Mouse (Mus musculus): ENCODE measurements around the gene Il17d. TPM values are rescaled to one million over a fixed set of nuclear protein-coding genes. Genes with fewer than 3 reads are reported as not detected.

The Il17d gene
- polyA plus RNA-seq, 1 experiment from 2014 or later = 7.2 TPM

DNA sequence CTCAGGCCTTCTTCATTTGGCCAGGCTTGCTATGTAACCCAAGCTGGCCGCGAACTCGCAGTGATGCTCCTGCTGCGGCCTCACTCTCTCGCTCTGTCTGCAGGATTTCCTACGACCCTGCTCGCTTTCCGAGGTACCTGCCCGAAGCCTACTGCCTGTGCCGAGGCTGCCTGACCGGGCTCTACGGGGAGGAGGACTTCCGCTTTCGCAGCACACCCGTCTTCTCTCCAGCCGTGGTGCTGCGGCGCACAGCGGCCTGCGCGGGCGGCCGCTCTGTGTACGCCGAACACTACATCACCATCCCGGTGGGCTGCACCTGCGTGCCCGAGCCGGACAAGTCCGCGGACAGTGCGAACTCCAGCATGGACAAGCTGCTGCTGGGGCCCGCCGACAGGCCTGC is 17.7 kb downstream of the Il17d start:
- Histone ChIP-seq H3K9ac (ENCODE audit: low read depth, low read length) (no peak overlapping the region), H3K27me3 (ENCODE audit: control insufficient read depth, insufficient read depth, low read depth, low read length) (no peaks in the 10 kb centered on the region), H3K36me3 (ENCODE audit: control insufficient read depth, insufficient read depth, low read length) (peaks cover 2% of the 10 kb centered on the region), H3K4me1 (ENCODE audit: control insufficient read depth, insufficient read depth, low read length) (peaks cover 4% of the 10 kb centered on the region; the same call in 1 of the 2 replicates), H3K9me3 (replicated peaks; ENCODE audit: control insufficient read depth, low read length, poor library complexity, severe bottlenecking) (peaks cover 3% of the 10 kb centered on the region; the same call in 1 of the 2 replicates), H3K27ac (ENCODE audit: low read length) (no peak overlapping the region), H3K4me3 (ENCODE audit: low read depth, low read length) (no peak overlapping the region), H3K4me2 (ENCODE audit: low read length) (no peak overlapping the region)
- WGBS = 46% methylated on average over 34 of the region's 34 CpGs
- ATAC-seq = no peak

DNA sequence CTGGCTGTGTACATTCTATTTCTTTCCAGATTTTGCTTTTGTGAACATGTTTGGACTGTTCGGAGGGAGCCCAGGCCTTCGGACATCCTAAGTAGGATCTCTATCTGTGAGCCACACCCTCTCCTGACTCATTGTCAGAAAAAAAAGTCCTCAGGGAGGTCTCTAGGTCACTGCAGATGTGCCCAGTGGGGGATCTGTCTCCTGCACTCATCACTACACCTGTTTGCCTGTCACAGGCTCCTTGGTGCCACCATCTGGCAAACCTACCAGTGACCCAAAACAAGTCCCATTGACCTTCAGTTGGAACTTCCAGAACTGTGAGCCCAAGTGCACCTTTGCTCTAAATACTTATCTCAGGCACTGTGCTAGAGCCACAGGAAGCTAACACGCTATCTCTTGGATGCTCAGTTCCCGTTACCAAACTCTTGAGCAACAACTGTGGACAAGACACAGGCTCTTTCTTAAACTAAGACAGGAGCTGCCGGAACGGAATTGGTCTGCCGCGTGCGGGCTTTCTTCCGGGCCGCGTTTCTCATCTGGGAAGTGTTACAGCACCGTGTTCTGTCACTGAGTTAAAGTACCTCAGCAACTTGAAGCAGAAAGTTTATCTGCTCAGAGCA is 19.0 kb downstream of the Il17d start:
- ATAC-seq = no peak
- H3K4me2 ChIP-seq (ENCODE audit: low read length) = no peak overlapping the region
- H3K9ac ChIP-seq (ENCODE audit: low read depth, low read length) = no peak overlapping the region
- H3K27me3 ChIP-seq (ENCODE audit: control insufficient read depth, insufficient read depth, low read depth, low read length) = no peaks in the 10 kb centered on the region
- peaks cover 3% of the 10 kb centered on the region; the same call in 1 of the 2 replicates for H3K9me3 ChIP-seq (replicated peaks; ENCODE audit: control insufficient read depth, low read length, poor library complexity, severe bottlenecking)
- H3K4me1 ChIP-seq (ENCODE audit: control insufficient read depth, insufficient read depth, low read length) = no peaks in the 10 kb centered on the region
- WGBS = 89% methylated on average over 13 of the region's 13 CpGs
- H3K36me3 ChIP-seq (ENCODE audit: control insufficient read depth, insufficient read depth, low read length) = peaks cover 2% of the 10 kb centered on the region
- H3K4me3 ChIP-seq (ENCODE audit: low read depth, low read length) = no peak overlapping the region
- H3K27ac ChIP-seq (ENCODE audit: low read length) = no peak overlapping the region

DNA sequence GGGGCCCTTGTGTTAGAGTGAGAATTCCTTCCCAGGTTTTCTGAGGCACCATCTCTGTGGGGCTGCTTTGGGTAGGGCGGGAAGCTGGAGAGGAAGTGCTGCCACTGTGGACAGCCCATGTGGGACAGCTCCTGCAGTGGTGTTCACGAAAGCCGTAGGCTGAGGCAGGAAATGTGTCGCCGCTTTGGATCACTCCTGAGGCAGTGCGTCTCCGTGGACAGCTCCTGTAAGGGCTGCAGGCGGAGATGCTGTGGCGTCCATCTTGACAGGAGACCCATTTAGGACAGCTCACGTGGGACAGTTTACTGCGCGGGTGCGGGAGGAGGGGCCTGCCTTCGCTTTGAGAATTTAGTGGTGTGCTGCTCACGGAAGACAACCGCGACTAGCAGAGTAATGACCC is 20.9 kb downstream of the Il17d start:
- Histone ChIP-seq H3K4me3 (ENCODE audit: low read depth, low read length) (no peak overlapping the region), H3K9ac (ENCODE audit: low read depth, low read length) (no peak overlapping the region), H3K27ac (ENCODE audit: low read length) (no peak overlapping the region), H3K4me1 (ENCODE audit: control insufficient read depth, insufficient read depth, low read length) (no peaks in the 10 kb centered on the region), H3K9me3 (replicated peaks; ENCODE audit: control insufficient read depth, low read length, poor library complexity, severe bottlenecking) (peaks cover 3% of the 10 kb centered on the region; the same call in 1 of the 2 replicates), H3K36me3 (ENCODE audit: control insufficient read depth, insufficient read depth, low read length) (peaks cover 8% of the 10 kb centered on the region), H3K4me2 (ENCODE audit: low read length) (no peak overlapping the region), H3K27me3 (ENCODE audit: control insufficient read depth, insufficient read depth, low read depth, low read length) (no peaks in the 10 kb centered on the region)
- peak; percentile 12; the same call in 1 of the 2 replicates for ATAC-seq
- WGBS = 87% methylated on average over 17 of the region's 17 CpGs

DNA sequence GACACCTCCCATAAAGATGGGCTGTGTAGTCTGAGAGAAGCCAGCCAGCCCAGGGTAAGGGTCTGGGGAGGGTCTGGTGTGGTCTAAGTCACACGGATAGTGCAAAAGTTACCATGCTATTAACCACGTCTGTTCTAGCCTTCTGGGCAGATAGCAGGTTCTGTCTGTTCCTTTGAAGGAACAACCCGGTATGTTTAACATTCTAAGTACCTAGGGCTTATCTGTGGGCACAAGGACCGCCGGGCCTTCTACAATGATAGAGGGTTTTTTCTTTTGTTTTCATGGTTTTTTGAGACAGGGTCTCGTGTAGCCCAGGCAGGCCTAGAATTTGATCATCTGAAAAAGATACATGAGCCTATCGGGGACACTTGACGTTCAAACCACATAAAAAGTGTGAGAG is 21.6 kb downstream of the Il17d start:
- 86% methylated on average over 8 of the region's 8 CpGs for WGBS
- H3K9me3 ChIP-seq (replicated peaks; ENCODE audit: control insufficient read depth, low read length, poor library complexity, severe bottlenecking) = peaks cover 3% of the 10 kb centered on the region; the same call in 1 of the 2 replicates
- no peak overlapping the region for H3K27ac ChIP-seq (ENCODE audit: low read length)
- H3K4me2 ChIP-seq (ENCODE audit: low read length) = no peak overlapping the region
- no peak for ATAC-seq
- no peak overlapping the region for H3K4me3 ChIP-seq (ENCODE audit: low read depth, low read length)
- H3K36me3 ChIP-seq (ENCODE audit: control insufficient read depth, insufficient read depth, low read length) = peaks cover 8% of the 10 kb centered on the region
- no peak overlapping the region for H3K9ac ChIP-seq (ENCODE audit: low read depth, low read length)
- H3K4me1 ChIP-seq (ENCODE audit: control insufficient read depth, insufficient read depth, low read length) = no peaks in the 10 kb centered on the region
- H3K27me3 ChIP-seq (ENCODE audit: control insufficient read depth, insufficient read depth, low read depth, low read length) = no peaks in the 10 kb centered on the region

DNA sequence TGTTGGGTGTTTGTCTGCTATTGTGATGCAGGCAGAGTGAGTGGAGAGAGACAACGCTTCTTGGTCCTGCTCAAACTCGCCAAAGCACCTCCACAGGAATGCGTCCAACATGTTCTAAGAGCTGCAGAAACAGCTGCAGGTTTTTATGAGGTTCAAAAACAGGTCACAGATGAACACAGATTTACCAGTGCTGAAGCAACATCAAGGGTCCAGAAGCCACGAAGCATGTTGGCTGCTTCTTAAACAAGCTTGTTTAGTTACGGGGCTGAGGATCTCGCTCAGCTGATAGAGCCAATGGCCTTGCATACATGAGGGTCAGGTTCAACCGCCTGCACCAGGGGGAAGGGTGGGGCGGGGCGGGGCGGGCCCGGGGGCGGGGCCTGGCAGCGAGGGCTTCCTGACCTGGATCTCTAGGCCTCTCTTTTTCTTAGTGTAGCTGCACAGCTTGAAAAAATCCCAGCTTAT is 22.0 kb downstream of the Il17d start:
- ATAC-seq = no peak
- Histone ChIP-seq H3K4me3 (ENCODE audit: low read depth, low read length) (no peak overlapping the region), H3K27ac (ENCODE audit: low read length) (no peak overlapping the region), H3K4me2 (ENCODE audit: low read length) (no peak overlapping the region), H3K27me3 (ENCODE audit: control insufficient read depth, insufficient read depth, low read depth, low read length) (no peaks in the 10 kb centered on the region), H3K36me3 (ENCODE audit: control insufficient read depth, insufficient read depth, low read length) (peaks cover 8% of the 10 kb centered on the region), H3K9me3 (replicated peaks; ENCODE audit: control insufficient read depth, low read length, poor library complexity, severe bottlenecking) (peaks cover 1% of the 10 kb centered on the region; the same call in 1 of the 2 replicates), H3K4me1 (ENCODE audit: control insufficient read depth, insufficient read depth, low read length) (no peaks in the 10 kb centered on the region), H3K9ac (ENCODE audit: low read depth, low read length) (no peak overlapping the region)
- WGBS = 27% methylated on average over 13 of the region's 13 CpGs

DNA sequence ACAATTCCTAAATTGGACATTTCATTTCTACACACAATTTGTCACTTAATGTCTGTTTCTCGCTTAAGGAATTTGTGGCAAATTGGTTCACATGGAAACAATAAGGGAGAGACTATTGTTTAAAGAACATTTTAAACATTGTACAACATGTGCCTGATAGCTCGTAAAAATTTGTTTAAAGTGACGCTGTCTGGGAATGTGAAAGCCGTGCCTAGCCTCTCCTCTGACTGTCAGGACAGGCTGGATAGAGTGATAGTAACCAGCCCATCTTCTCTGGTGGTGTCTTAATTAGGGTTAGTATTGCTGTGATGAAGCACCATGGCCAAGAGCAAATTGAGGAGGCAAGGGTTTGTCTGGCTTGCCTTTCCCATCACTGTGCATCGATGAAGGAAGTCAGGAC is 22.5 kb downstream of the Il17d start:
- peaks cover 8% of the 10 kb centered on the region for H3K36me3 ChIP-seq (ENCODE audit: control insufficient read depth, insufficient read depth, low read length)
- 94% methylated on average over 5 of the region's 5 CpGs for WGBS
- H3K4me3 ChIP-seq (ENCODE audit: low read depth, low read length) = no peak overlapping the region
- no peak overlapping the region for H3K27ac ChIP-seq (ENCODE audit: low read length)
- no peak for ATAC-seq
- no peaks in the 10 kb centered on the region for H3K4me1 ChIP-seq (ENCODE audit: control insufficient read depth, insufficient read depth, low read length)
- H3K27me3 ChIP-seq (ENCODE audit: control insufficient read depth, insufficient read depth, low read depth, low read length) = no peaks in the 10 kb centered on the region
- H3K9me3 ChIP-seq (replicated peaks; ENCODE audit: control insufficient read depth, low read length, poor library complexity, severe bottlenecking) = no peaks in the 10 kb centered on the region
- H3K9ac ChIP-seq (ENCODE audit: low read depth, low read length) = no peak overlapping the region
- no peak overlapping the region for H3K4me2 ChIP-seq (ENCODE audit: low read length)

DNA sequence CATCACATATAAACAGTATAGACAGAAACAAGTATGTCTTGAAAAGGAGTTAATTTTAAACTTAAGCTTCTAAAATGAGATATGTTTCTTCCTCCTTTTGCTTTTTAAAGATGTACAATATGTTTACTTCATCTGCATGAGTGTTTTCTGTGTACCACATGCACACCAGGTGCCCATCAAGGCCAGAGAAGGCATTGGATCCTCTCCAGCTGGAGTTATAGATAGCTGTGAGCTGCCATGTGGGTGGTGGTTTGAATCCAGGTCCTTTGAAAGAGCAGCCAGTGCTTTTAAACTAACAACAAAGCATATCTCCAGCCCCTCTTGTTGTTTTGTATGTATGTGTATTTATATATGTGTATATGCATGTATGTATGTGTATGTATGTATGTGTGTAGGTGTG is 28.4 kb downstream of the Il17d start:
- H3K4me1 ChIP-seq (ENCODE audit: control insufficient read depth, insufficient read depth, low read length) = no peaks in the 10 kb centered on the region
- H3K27me3 ChIP-seq (ENCODE audit: control insufficient read depth, insufficient read depth, low read depth, low read length) = no peaks in the 10 kb centered on the region
- H3K4me3 ChIP-seq (ENCODE audit: low read depth, low read length) = no peak overlapping the region
- no peak for ATAC-seq
- H3K9ac ChIP-seq (ENCODE audit: low read depth, low read length) = no peak overlapping the region
- no peaks in the 10 kb centered on the region for H3K9me3 ChIP-seq (replicated peaks; ENCODE audit: control insufficient read depth, low read length, poor library complexity, severe bottlenecking)
- peaks cover 6% of the 10 kb centered on the region for H3K36me3 ChIP-seq (ENCODE audit: control insufficient read depth, insufficient read depth, low read length)
- no peak overlapping the region for H3K4me2 ChIP-seq (ENCODE audit: low read length)
- H3K27ac ChIP-seq (ENCODE audit: low read length) = no peak overlapping the region

DNA sequence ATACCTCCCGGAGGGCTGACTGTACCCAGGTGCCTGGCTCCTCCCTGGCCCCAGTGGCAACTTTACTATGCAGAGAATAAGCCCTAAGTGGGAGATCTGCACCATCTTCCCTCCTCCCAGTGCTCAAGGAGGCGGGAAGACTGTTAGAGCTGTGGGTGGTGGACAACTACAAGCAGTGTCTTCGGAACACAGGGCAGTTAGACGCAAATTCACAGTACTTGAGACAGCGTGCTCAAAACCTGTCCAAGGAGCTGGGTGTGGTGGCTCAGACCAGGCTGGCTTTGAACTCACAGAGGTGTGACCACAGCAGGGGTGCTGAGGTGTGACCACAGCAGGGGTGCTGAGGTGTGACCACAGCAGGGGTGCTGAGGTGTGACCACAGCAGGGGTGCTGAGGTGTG is 29.9 kb downstream of the Il17d start:
- no peak for ATAC-seq
- H3K9ac ChIP-seq (ENCODE audit: low read depth, low read length) = no peak overlapping the region
- H3K36me3 ChIP-seq (ENCODE audit: control insufficient read depth, insufficient read depth, low read length) = peaks cover 3% of the 10 kb centered on the region; the same call in 1 of the 2 replicates
- H3K4me3 ChIP-seq (ENCODE audit: low read depth, low read length) = no peak overlapping the region
- WGBS = 94% methylated on average over 5 of the region's 5 CpGs
- H3K4me2 ChIP-seq (ENCODE audit: low read length) = no peak overlapping the region
- no peaks in the 10 kb centered on the region for H3K9me3 ChIP-seq (replicated peaks; ENCODE audit: control insufficient read depth, low read length, poor library complexity, severe bottlenecking)
- no peaks in the 10 kb centered on the region for H3K4me1 ChIP-seq (ENCODE audit: control insufficient read depth, insufficient read depth, low read length)
- H3K27me3 ChIP-seq (ENCODE audit: control insufficient read depth, insufficient read depth, low read depth, low read length) = no peaks in the 10 kb centered on the region
- no peak overlapping the region for H3K27ac ChIP-seq (ENCODE audit: low read length)

DNA sequence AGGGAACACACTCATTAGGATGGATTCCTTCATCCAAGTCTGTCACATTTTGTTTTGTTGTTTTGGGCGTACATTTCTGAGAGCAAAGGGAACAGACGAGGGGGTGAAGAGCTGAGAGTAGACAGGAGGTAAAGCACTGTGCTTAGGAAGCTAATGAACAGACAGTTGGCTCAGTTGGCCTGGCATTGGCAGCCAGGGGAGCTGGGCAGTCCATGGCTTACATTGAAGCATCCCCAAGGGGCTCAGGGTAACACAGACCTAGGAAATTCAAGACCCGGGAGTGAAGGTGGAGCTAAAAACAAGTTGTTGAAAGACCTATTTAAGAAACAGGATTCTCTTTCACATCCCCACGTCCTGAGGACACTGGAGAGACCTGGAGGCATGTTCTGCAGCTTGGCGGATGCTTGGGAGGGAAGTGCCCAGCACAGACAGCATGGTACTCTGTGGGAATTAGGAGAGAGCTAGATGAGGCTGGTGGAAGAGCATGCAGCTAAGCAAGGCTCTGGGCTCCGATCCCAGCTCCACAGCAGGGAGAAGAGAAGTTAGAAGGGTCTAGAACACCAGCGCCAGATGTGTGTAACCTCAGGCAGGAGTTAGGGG is 31.0 kb downstream of the Il17d start:
- 88% methylated on average over 7 of the region's 7 CpGs for WGBS
- Histone ChIP-seq H3K36me3 (ENCODE audit: control insufficient read depth, insufficient read depth, low read length) (no peaks in the 10 kb centered on the region), H3K4me1 (ENCODE audit: control insufficient read depth, insufficient read depth, low read length) (no peaks in the 10 kb centered on the region), H3K4me2 (ENCODE audit: low read length) (no peak overlapping the region), H3K27ac (ENCODE audit: low read length) (no peak overlapping the region), H3K27me3 (ENCODE audit: control insufficient read depth, insufficient read depth, low read depth, low read length) (no peaks in the 10 kb centered on the region), H3K9ac (ENCODE audit: low read depth, low read length) (no peak overlapping the region), H3K4me3 (ENCODE audit: low read depth, low read length) (no peak overlapping the region), H3K9me3 (replicated peaks; ENCODE audit: control insufficient read depth, low read length, poor library complexity, severe bottlenecking) (no peaks in the 10 kb centered on the region)
- ATAC-seq = no peak

All from midbrain, embryonic 16.5 days (tissue).